Mouse (Mus musculus) kidney, embryonic 15.5 days (tissue): ENCODE results near the gene Ptch2. TPM values are rescaled to one million over a fixed set of nuclear protein-coding genes. Genes with fewer than 3 reads are reported as not detected.

Experiments
- ATAC-seq: fragments of 200-750 bp; cut with Nextera tagmentation; replicated peaks from 2 replicates; pipeline ENCODE4 v1.8.0; 2017; ENCODE audit warnings: moderate TSS enrichment; ENCODE audit not compliant: low FRiP score
- H3K27ac ChIP-seq: fragments of 300-500 bp; sonication (generic); 2 replicates; pipeline ENCODE4 v1.5.1; 2015; ENCODE audit warnings: mild to moderate bottlenecking, inconsistent platforms
- H3K27me3 ChIP-seq: fragments of 300-500 bp; sonication (generic); 2 replicates; pipeline ENCODE4 v1.6.1; 2015; ENCODE audit warnings: inconsistent platforms
- H3K36me3 ChIP-seq: fragments of 300-500 bp; sonication (generic); 2 replicates; pipeline ENCODE4 v1.6.1; 2015; ENCODE audit warnings: inconsistent platforms
- H3K4me1 ChIP-seq: fragments of 300-500 bp; sonication (generic); 2 replicates; pipeline ENCODE4 v1.6.1; 2015; ENCODE audit warnings: inconsistent platforms
- H3K4me2 ChIP-seq: fragments of 300-500 bp; sonication (generic); 2 replicates; pipeline ENCODE4 v1.6.1; 2015; ENCODE audit warnings: moderate library complexity, mild to moderate bottlenecking, inconsistent platforms
- H3K4me3 ChIP-seq: fragments of 300-500 bp; sonication (generic); replicated peaks from 2 replicates; pipeline ENCODE4 v1.5.1; 2015; ENCODE audit warnings: mild to moderate bottlenecking, inconsistent platforms
- H3K9ac ChIP-seq: fragments of 300-500 bp; sonication (generic); 2 replicates; pipeline ENCODE4 v1.6.1; 2015; ENCODE audit warnings: mild to moderate bottlenecking, inconsistent platforms
- H3K9me3 ChIP-seq: fragments of 300-500 bp; sonication (generic); replicated peaks from 2 replicates; pipeline ENCODE4 v1.6.1; 2016; ENCODE audit warnings: inconsistent platforms
- WGBS: fragments of 180-500 bp; shearing (Covaris S2); methylation state at CpG from one replicate; pipeline ENCODE4 v1.1.7; 2015; ENCODE audit warnings: mixed read lengths; 5-methylcytosine and 5-hydroxymethylcytosine counted together
- polyA plus RNA-seq: library from polyadenylated mRNA; unstranded; fragments of >200 nt; fragmentation: Nextera tagmentation; extraction: Ambion mirVana; gene quantifications from 2 replicates; pipeline ENCODE4 v1.2.1, GENCODE M21; 2015

Ptch2 gene
- polyA plus RNA-seq, 1 experiment from 2014 or later: 10.2 TPM

- Histone ChIP-seq H3K9ac (no peak overlapping the region), H3K27ac (no peak overlapping the region), H3K4me1 (peaks cover 33% of the 10 kb centered on the region), H3K4me3 (no peak overlapping the region), H3K4me2 (no peak overlapping the region), H3K36me3 (peaks cover 9% of the 10 kb centered on the region; the same call in 1 of the 2 replicates), H3K27me3 (no peaks in the 10 kb centered on the region), H3K9me3 (no peaks in the 10 kb centered on the region)
- ATAC-seq: no peak
- WGBS: 78% methylated on average over 8 of the region's 9 CpGs
Observed at GRCm38 (mm10) chr4:117123546-117124217, 27.8 kb downstream of the Ptch2 start.

DNA sequence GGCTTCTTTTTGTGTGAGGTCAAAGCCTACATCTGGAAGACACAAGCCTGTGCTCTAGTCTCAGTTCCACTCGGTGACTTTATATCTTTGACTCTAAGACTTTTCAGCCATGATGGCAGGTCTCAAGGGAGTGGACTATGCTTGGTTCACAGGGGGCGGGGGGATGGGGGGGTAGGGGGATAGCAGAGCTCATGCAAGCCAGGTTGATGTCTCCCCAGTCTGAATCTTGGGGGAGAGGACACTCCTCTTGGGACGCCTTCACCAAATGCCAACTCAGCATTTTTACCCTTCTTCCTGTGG is 28.3 kb downstream of the Ptch2 start:
- H3K4me2 ChIP-seq: no peak overlapping the region
- H3K36me3 ChIP-seq: peaks cover 14% of the 10 kb centered on the region; the same call in 1 of the 2 replicates
- ATAC-seq: no peak
- peaks cover 33% of the 10 kb centered on the region for H3K4me1 ChIP-seq
- H3K27me3 ChIP-seq: no peaks in the 10 kb centered on the region
- H3K27ac ChIP-seq: peak overlapping the region; percentile 94; the same call in 1 of the 2 replicates
- H3K9me3 ChIP-seq: no peaks in the 10 kb centered on the region
- H3K4me3 ChIP-seq: no peak overlapping the region
- no peak overlapping the region for H3K9ac ChIP-seq
- WGBS: 72% methylated on average over 3 of the region's 3 CpGs

DNA sequence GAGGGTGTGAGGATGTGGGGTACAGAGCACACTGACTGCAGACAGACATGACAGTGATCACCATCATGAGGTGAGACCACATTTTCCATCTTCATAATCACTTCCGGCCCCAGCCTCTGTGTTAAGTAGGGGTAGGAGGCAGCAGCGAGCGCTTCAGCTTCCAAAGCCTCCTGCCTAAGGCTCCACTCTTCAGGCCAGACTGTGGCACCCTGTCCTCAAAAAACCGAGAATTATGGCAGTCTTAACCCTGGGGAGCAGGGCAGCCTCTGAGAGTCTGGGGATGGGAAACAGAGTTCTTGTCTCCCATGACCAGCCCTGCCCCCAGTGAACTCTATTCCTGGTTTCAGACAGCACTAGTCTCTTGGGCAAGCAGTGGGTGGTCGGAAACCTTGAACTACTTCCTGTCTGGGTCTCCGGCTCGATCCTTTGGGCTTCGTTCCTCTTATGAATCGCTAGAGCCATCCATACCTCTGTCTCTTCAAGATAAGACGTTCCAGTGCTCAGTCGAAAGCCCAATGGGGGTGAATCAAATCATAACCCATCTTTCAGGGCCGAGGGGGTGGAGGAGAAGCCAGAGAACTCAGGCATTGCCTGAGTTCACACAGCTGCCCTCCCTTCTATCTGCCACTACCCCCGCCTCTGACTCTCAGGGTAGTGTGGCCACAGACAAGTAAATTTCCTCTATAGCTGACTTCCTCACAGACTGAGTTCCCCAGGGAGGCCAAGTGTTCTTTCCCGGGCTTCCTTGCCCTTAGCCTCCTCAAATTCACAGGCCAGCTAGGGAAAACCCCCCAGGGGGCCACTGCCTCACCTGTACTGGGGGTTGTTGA is 28.9 kb downstream of the Ptch2 start:
- Histone ChIP-seq H3K9me3 (no peaks in the 10 kb centered on the region), H3K4me2 (peak overlapping the region; percentile 39), H3K27ac (peak overlapping the region; percentile 94), H3K4me3 (no peak overlapping the region), H3K9ac (peak overlapping the region; percentile 29; the same call in 1 of the 2 replicates), H3K4me1 (peaks cover 33% of the 10 kb centered on the region), H3K27me3 (no peaks in the 10 kb centered on the region), H3K36me3 (peaks cover 15% of the 10 kb centered on the region; the same call in 1 of the 2 replicates)
- WGBS: 52% methylated on average over 14 of the region's 14 CpGs
- no peak for ATAC-seq

GRCm38 (mm10) chr4:117125348-117125909 is 29.6 kb downstream of the Ptch2 start, which contains the start of gene Btbd19:
Btbd19 (minus strand) TSS chr4:117125725.
- Histone ChIP-seq H3K27ac (peak within 1 kb of the TSS; percentile 94), H3K4me3 (no peak within 1 kb of the TSS), H3K4me1 (peaks cover 33% of the 10 kb centered on the region), H3K36me3 (peaks cover 15% of the 10 kb centered on the region; the same call in 1 of the 2 replicates), H3K27me3 (no peaks in the 10 kb centered on the region), H3K9me3 (no peaks in the 10 kb centered on the region), H3K9ac (peak within 1 kb of the TSS; percentile 29), H3K4me2 (peak within 1 kb of the TSS; percentile 39)
- 28% methylated on average over 8 of the region's 8 CpGs for WGBS
- ATAC-seq: peak; percentile 7

DNA sequence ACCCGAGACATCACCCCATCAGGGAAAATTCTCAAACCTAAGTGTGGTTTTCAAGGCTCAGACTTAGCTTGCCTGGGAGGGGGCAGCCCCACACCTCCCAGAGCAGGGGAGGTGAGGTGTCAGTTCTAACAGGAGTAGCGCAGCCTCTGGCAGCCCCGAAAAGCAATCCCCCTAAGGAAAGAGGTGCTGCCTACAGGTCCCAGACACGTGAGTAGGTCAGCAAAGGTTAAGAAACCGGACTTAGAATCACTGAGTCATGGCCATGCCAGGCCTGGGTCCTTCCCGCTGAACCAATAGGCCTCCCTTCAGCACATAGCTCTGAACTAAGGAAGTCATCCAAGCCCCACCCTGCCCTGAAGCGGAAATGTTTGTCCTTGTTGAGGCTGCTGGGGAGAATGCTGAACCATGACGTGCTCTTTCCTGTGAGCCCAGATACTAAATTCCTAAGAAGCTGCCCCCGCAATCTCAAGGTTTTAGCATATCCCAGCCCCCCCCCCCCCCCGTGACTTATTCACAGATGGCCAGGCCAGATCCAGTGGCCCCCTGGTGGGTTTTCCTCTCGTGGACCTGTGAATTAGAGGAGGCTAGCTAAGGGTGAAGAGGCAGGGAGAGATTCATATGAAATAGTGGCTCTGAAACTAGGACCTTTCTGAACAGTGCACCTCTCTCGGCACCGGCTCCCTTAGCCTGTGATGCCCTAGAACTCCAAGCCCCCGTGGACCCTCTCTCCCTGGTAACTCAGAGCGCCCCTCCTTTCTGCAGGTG is 30.2 kb downstream of the Ptch2 start:
- no peaks in the 10 kb centered on the region for H3K27me3 ChIP-seq
- ATAC-seq: peak; percentile 68
- peak overlapping the region; percentile 94 for H3K27ac ChIP-seq
- no peak overlapping the region for H3K4me3 ChIP-seq
- H3K9ac ChIP-seq: peak overlapping the region; percentile 29; the same call in 1 of the 2 replicates
- peak overlapping the region; percentile 39 for H3K4me2 ChIP-seq
- H3K9me3 ChIP-seq: no peaks in the 10 kb centered on the region
- WGBS: 27% methylated on average over 15 of the region's 15 CpGs
- H3K36me3 ChIP-seq: peaks cover 15% of the 10 kb centered on the region; the same call in 1 of the 2 replicates
- peaks cover 32% of the 10 kb centered on the region for H3K4me1 ChIP-seq

- peaks cover 5% of the 10 kb centered on the region for H3K27me3 ChIP-seq
- peak within 1 kb of the TSS; percentile 29 for H3K9ac ChIP-seq
- H3K4me1 ChIP-seq: peaks cover 26% of the 10 kb centered on the region
- no peaks in the 10 kb centered on the region for H3K9me3 ChIP-seq
- no peak within 1 kb of the TSS for H3K4me3 ChIP-seq
- peak within 1 kb of the TSS; percentile 94 for H3K27ac ChIP-seq
- peaks cover 18% of the 10 kb centered on the region; the same call in 1 of the 2 replicates for H3K36me3 ChIP-seq
- 77% methylated on average over 9 of the region's 9 CpGs for WGBS
- H3K4me2 ChIP-seq: peak within 1 kb of the TSS; percentile 39
- no peak for ATAC-seq
Observed at GRCm38 (mm10) chr4:117126675-117127290, 30.9 kb downstream of the Ptch2 start, which contains the start of gene Tctex1d4. Tctex1d4 (plus strand) TSS chr4:117126794.

- WGBS: 89% methylated on average over 33 of the region's 33 CpGs
- H3K4me3 ChIP-seq: no peak overlapping the region
- no peak overlapping the region for H3K27ac ChIP-seq
- H3K9me3 ChIP-seq: no peaks in the 10 kb centered on the region
- no peak overlapping the region for H3K9ac ChIP-seq
- H3K4me2 ChIP-seq: no peak overlapping the region
- no peak for ATAC-seq
- peaks cover 18% of the 10 kb centered on the region; the same call in 1 of the 2 replicates for H3K36me3 ChIP-seq
- peaks cover 18% of the 10 kb centered on the region for H3K27me3 ChIP-seq
- peaks cover 39% of the 10 kb centered on the region for H3K4me1 ChIP-seq
Observed at GRCm38 (mm10) chr4:117127991-117128686, 32.3 kb downstream of the Ptch2 start.

GRCm38 (mm10) chr4:117130790-117131189 is 34.9 kb downstream of the Ptch2 start:
- no peak overlapping the region for H3K9ac ChIP-seq
- peaks cover 18% of the 10 kb centered on the region; the same call in 1 of the 2 replicates for H3K36me3 ChIP-seq
- no peak overlapping the region for H3K4me2 ChIP-seq
- peaks cover 31% of the 10 kb centered on the region for H3K4me1 ChIP-seq
- ATAC-seq: no peak
- H3K4me3 ChIP-seq: no peak overlapping the region
- WGBS: 73% methylated on average over 6 of the region's 6 CpGs
- H3K27me3 ChIP-seq: peaks cover 22% of the 10 kb centered on the region
- no peaks in the 10 kb centered on the region for H3K9me3 ChIP-seq
- no peak overlapping the region for H3K27ac ChIP-seq

- Histone ChIP-seq H3K4me3 (no peak overlapping the region), H3K9ac (no peak overlapping the region), H3K4me2 (no peak overlapping the region), H3K27ac (no peak overlapping the region), H3K4me1 (peaks cover 27% of the 10 kb centered on the region), H3K9me3 (no peaks in the 10 kb centered on the region), H3K36me3 (peaks cover 18% of the 10 kb centered on the region; the same call in 1 of the 2 replicates), H3K27me3 (peaks cover 22% of the 10 kb centered on the region)
- ATAC-seq: no peak
- WGBS: 87% methylated on average over 6 of the region's 6 CpGs
Observed at GRCm38 (mm10) chr4:117131198-117131597, 35.3 kb downstream of the Ptch2 start.

DNA sequence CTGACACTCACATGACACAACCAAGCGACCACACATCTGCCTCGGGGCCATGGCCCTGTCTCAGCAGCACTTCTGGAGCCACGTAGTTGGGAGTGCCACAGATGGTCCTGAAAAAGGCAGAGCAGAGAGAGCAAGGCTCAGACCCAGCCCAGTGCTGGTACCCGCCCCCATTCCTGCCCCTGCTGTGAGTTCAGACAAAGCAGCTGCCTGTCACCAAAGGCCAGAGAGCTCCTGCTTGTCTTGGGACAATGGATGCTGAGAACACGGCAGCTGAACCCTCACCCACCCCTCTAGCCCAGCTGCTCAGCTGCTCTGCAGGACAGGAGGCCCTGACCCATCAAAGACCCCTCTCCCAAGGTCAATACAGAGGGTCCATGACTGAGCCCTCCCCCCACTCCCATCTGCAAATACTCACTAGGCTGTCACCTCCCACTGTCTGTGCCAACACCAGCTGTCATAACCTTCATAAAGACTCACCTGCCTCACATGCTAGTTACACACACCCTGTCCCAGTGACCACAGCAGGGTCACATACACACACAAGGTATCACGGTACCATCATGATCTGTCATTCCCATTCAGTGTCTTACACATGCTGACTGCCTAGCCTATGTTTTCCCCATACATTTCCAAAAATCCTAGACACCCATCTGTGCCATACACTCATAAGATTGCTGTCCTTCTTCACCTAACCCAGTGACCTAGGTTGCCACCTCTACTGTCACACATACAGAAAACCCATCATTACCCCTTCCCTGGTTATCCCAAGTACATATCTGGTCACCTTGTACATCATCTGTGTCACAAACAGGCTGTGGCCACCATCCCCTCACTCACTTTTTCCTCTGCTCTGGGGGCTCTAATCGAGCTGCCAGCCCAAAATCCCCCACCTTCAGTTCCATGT is 36.3 kb downstream of the Ptch2 start:
- Histone ChIP-seq H3K27ac (no peak overlapping the region), H3K4me3 (peak overlapping the region; percentile 79), H3K9me3 (no peaks in the 10 kb centered on the region), H3K4me1 (peaks cover 21% of the 10 kb centered on the region), H3K36me3 (peaks cover 18% of the 10 kb centered on the region; the same call in 1 of the 2 replicates), H3K9ac (no peak overlapping the region), H3K4me2 (peak overlapping the region; percentile 99), H3K27me3 (peaks cover 22% of the 10 kb centered on the region)
- 42% methylated on average over 7 of the region's 7 CpGs for WGBS
- ATAC-seq: no peak
